Mouse (Mus musculus) neural tube, embryonic 14.5 days (tissue): Measurements from ENCODE around the gene Kalrn. TPM values are rescaled to one million over a fixed set of nuclear protein-coding genes. Genes with fewer than 3 reads are reported as not detected.

Experiments used
- ATAC-seq: fragments of 200-750 bp; cut with Nextera tagmentation; 2 replicates; pipeline ENCODE4 v1.8.0; 2017; ENCODE audit warnings: low read depth, mild to moderate bottlenecking, moderate TSS enrichment, moderate library complexity
- H3K27ac ChIP-seq: fragments of 300-500 bp; sonication (generic); 2 replicates; pipeline ENCODE4 v1.5.1; 2014; ENCODE audit warnings: low read depth, mild to moderate bottlenecking, control low read depth, low read length, moderate library complexity, mixed read lengths
- H3K27me3 ChIP-seq: fragments of 300-500 bp; sonication (generic); 2 replicates; pipeline ENCODE4 v1.6.1; 2014; ENCODE audit warnings: low read length; ENCODE audit not compliant: control insufficient read depth, insufficient read depth
- H3K36me3 ChIP-seq: fragments of 300-500 bp; sonication (generic); 2 replicates; pipeline ENCODE4 v1.6.1; 2014; ENCODE audit warnings: low read length, mixed read lengths; ENCODE audit not compliant: control insufficient read depth, insufficient read depth
- H3K4me1 ChIP-seq: fragments of 300-500 bp; sonication (generic); 2 replicates; pipeline ENCODE4 v1.6.1; 2014; ENCODE audit warnings: low read length; ENCODE audit not compliant: control insufficient read depth, insufficient read depth
- H3K4me2 ChIP-seq: fragments of 300-500 bp; sonication (generic); 2 replicates; pipeline ENCODE4 v1.6.1; 2014; ENCODE audit warnings: mild to moderate bottlenecking, low read depth, low read length, control low read depth
- H3K4me3 ChIP-seq: fragments of 300-500 bp; sonication (generic); 2 replicates; pipeline ENCODE4 v1.5.1; 2014; ENCODE audit warnings: low read depth, low read length, control low read depth, mixed read lengths
- H3K9ac ChIP-seq: fragments of 300-500 bp; sonication (generic); replicated peaks from 2 replicates; pipeline ENCODE4 v1.6.1; 2014; ENCODE audit warnings: low read depth, mild to moderate bottlenecking, control low read depth, low read length, mixed read lengths
- H3K9me3 ChIP-seq: fragments of 300-500 bp; sonication (generic); 2 replicates; pipeline ENCODE4 v1.6.1; 2016; ENCODE audit warnings: low read length; ENCODE audit not compliant: control insufficient read depth
- WGBS: fragments of 180-500 bp; shearing (Covaris S2); extraction: QIAGEN DNeasy Blood & Tissue Kit; methylation state at CpG from one replicate; pipeline ENCODE4 v1.1.7; 2014; 5-methylcytosine and 5-hydroxymethylcytosine counted together
- polyA plus RNA-seq: library from polyadenylated mRNA; unstranded; fragments of >200 nt; fragmentation: Nextera tagmentation; extraction: Ambion mirVana; gene quantifications from 2 replicates; pipeline ENCODE4 v1.2.1, GENCODE M21; 2014

Kalrn gene
- polyA plus RNA-seq, 1 experiment from 2014 or later, result 34.2 TPM

DNA sequence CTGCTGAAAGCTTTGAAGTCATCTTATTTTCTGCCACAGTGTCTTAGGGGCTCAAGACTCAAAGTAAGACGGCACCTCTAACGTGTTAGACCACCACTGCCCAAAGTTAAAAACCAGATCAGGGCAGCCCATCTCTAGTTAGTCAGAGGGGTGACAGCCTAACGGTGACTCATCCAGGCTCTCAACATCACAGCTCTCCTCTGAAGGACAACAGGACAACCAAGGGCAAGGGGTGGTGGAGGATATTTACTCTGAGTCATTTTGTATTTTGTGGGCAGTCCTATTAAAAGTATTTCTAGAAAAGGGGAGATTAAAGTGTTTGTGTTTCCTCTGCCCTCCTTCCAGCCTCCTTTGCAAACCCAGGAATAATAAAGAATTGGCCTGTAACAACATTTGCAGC lies 88.4 kb downstream of the Kalrn start:
- H3K4me3 ChIP-seq, result no peak overlapping the region
- H3K36me3 ChIP-seq, result no peaks in the 10 kb centered on the region
- H3K4me1 ChIP-seq, result peaks cover 12% of the 10 kb centered on the region
- no peak overlapping the region for H3K9ac ChIP-seq
- no peak overlapping the region for H3K4me2 ChIP-seq
- no peak for ATAC-seq
- WGBS, result 62% methylated on average over 3 of the region's 3 CpGs
- no peak overlapping the region for H3K27ac ChIP-seq
- no peaks in the 10 kb centered on the region for H3K9me3 ChIP-seq
- no peaks in the 10 kb centered on the region for H3K27me3 ChIP-seq

DNA sequence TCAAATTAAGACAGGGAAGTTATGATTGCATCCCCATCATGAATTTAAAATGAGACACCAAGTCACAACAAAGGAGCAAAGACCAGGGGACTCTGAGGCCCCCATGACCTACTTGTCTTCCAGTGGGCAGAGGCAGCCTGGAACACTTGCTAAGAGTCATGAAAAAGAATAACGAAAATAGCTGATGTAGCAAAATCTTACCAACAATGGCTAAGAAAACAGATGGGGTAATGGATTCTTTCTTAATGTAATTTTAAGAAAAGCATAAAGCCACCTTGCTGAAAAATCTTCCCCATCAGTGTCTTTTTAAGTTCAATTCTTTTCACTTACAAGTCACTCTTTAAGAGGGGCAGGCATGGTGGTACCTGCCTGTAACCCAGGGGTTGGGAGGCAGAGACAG lies 89.1 kb downstream of the Kalrn start:
- no peaks in the 10 kb centered on the region for H3K36me3 ChIP-seq
- H3K27me3 ChIP-seq, result no peaks in the 10 kb centered on the region
- no peak overlapping the region for H3K4me2 ChIP-seq
- 89% methylated on average over 1 of the region's 1 CpGs for WGBS
- no peak for ATAC-seq
- H3K27ac ChIP-seq, result no peak overlapping the region
- H3K4me3 ChIP-seq, result no peak overlapping the region
- no peaks in the 10 kb centered on the region for H3K9me3 ChIP-seq
- H3K9ac ChIP-seq, result no peak overlapping the region
- peaks cover 12% of the 10 kb centered on the region for H3K4me1 ChIP-seq

DNA sequence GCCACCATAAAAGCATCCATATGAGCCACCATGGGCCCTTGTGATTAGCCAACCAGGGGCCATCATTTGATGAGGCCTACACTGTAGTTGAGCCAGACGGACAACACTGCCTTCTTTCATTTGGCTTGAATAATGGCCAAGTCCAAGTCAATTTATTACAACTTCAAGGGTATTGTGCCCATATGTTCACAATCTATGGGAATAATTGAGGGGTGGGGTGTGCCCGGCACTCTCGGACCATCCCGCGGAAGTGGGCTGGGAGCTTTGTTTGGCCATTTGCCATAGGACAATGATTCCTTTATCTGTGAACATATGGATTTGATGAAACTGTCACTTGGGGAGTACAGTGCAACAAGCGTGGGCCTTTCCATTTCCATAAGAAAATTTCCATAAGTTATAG lies 89.6 kb downstream of the Kalrn start:
- H3K9ac ChIP-seq, result no peak overlapping the region
- no peak for ATAC-seq
- no peak overlapping the region for H3K4me2 ChIP-seq
- no peak overlapping the region for H3K27ac ChIP-seq
- no peaks in the 10 kb centered on the region for H3K27me3 ChIP-seq
- 23% methylated on average over 6 of the region's 6 CpGs for WGBS
- no peaks in the 10 kb centered on the region for H3K36me3 ChIP-seq
- H3K4me3 ChIP-seq, result no peak overlapping the region
- peaks cover 12% of the 10 kb centered on the region for H3K4me1 ChIP-seq
- H3K9me3 ChIP-seq, result no peaks in the 10 kb centered on the region

DNA sequence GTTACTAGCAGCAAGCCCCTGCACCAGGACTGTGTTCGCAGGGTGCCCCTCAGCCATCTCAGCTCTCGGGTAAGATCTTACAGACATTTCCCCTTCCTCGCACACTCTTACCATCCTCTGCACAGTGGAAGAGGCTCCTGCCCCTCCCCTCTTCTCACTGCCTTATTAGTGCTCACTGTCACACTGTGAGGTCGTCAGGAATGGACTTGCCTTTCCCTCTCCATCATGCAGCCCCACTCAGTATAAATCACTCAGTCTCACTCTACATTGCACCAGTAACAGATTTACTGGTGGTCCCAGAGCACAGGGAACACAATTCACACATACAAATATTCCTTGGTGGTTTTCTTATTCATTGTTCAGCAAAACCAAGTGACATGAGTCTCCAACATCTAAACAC lies 98.6 kb downstream of the Kalrn start:
- H3K4me1 ChIP-seq, result peaks cover 39% of the 10 kb centered on the region
- H3K36me3 ChIP-seq, result no peaks in the 10 kb centered on the region
- no peak overlapping the region for H3K4me3 ChIP-seq
- H3K27me3 ChIP-seq, result no peaks in the 10 kb centered on the region
- 66% methylated on average over 4 of the region's 4 CpGs for WGBS
- ATAC-seq, result no peak
- no peaks in the 10 kb centered on the region for H3K9me3 ChIP-seq
- H3K4me2 ChIP-seq, result no peak overlapping the region
- no peak overlapping the region for H3K27ac ChIP-seq
- H3K9ac ChIP-seq, result no peak overlapping the region

DNA sequence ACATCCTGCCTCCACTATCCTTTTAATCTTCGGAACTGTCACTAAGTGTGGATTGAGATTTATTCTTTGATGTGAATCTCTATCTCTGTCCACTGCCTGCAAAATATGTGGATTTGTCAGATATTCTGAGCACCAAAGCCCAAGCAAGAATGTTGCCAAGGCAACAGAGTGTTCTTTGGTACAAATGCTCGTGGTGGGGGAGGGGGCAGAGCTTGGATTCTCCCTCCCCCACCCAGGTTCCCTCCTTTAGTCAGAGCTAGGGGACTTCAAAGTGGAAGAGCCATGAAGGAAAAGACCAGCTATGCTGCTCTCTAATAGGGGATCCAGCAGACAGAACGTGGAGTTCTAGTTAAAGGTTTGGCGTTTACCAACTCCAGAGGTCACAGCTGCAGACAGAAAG lies 99.4 kb downstream of the Kalrn start:
- no peaks in the 10 kb centered on the region for H3K9me3 ChIP-seq
- H3K27ac ChIP-seq, result no peak overlapping the region
- no peak for ATAC-seq
- no peak overlapping the region for H3K4me3 ChIP-seq
- H3K4me2 ChIP-seq, result no peak overlapping the region
- no peaks in the 10 kb centered on the region for H3K36me3 ChIP-seq
- WGBS, result 47% methylated on average over 4 of the region's 4 CpGs
- no peak overlapping the region for H3K9ac ChIP-seq
- no peaks in the 10 kb centered on the region for H3K27me3 ChIP-seq
- peaks cover 48% of the 10 kb centered on the region for H3K4me1 ChIP-seq

DNA sequence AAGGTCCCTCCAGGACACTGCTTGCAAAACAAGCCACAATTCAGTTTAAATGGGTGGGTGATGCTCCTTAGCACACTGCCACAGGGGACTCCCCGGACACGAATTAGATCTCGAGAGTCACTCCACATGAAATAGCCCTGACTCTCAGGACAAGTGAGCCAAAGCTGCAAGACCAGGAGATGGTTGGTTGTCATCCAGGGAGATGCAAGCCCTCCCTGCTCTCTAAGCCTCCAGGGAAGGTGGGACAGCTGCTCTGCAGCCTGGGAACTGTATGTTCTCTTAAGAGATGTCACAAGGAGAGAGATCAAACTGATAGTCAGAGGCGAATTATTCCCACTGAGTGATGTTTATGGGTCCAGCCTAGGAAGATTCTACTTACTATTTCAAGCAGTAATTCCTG lies 101.9 kb downstream of the Kalrn start:
- Histone ChIP-seq H3K4me2 (no peak overlapping the region), H3K4me3 (no peak overlapping the region), H3K9me3 (no peaks in the 10 kb centered on the region), H3K27me3 (no peaks in the 10 kb centered on the region), H3K27ac (no peak overlapping the region), H3K36me3 (no peaks in the 10 kb centered on the region), H3K9ac (no peak overlapping the region), H3K4me1 (peaks cover 65% of the 10 kb centered on the region)
- ATAC-seq, result no peak
- 76% methylated on average over 4 of the region's 4 CpGs for WGBS

DNA sequence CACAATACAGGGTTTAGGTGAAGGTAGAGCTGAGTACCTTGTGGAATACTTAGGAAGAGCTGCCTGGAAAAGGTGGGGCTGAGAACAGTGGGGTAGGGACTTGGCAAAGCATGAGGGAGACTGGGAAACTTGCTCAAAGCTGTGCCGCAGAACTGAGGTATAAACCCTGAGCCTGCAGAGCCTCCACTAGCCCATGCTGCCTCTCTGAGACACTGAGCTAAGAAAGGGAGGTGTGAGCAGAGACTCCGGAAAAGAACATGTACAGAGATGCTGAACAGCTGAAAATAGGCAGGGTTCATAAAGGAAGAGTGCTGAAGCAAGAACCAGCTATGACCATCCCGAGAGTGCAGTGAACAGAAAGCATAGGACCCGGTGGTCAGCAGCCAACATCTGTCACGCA lies 103.0 kb downstream of the Kalrn start:
- 60% methylated on average over 5 of the region's 5 CpGs for WGBS
- no peak overlapping the region for H3K9ac ChIP-seq
- no peaks in the 10 kb centered on the region for H3K9me3 ChIP-seq
- H3K4me3 ChIP-seq, result no peak overlapping the region
- no peaks in the 10 kb centered on the region for H3K27me3 ChIP-seq
- H3K4me1 ChIP-seq, result peaks cover 65% of the 10 kb centered on the region
- peak overlapping the region; percentile 1; the same call in 1 of the 2 replicates for H3K27ac ChIP-seq
- no peak for ATAC-seq
- H3K36me3 ChIP-seq, result no peaks in the 10 kb centered on the region
- H3K4me2 ChIP-seq, result no peak overlapping the region

DNA sequence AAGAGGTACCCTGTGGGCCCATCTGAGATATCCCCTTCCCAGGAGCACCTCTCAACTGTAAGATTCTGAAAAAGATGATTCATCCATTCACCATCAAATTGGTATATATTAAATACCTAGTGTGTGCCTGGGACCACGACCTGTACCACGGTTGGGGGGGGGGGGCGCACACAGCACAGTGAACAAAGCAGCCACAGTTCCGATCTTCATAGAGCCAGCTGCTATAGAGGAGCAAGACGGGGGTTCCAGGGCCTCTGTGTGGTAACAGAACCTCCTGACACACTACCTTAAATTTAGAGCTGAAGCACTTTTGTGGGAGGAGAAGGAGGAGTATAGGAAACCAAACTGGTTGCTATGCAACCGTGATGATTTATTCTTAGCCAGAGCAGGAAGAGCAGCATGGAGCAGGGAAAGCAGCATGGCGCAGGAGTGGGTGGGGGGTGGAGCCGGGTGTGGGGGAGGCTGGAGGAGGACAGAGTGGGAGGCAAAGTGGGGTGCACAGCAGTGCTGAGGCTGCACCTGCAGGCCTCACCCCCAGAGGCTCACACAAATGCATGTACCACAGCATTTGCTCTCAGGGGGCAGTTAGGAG lies 104.0 kb downstream of the Kalrn start:
- Histone ChIP-seq H3K9me3 (no peaks in the 10 kb centered on the region), H3K36me3 (no peaks in the 10 kb centered on the region), H3K27ac (peak overlapping the region; percentile 12; the same call in 1 of the 2 replicates), H3K4me2 (peak overlapping the region; percentile 30), H3K4me3 (no peak overlapping the region), H3K9ac (no peak overlapping the region), H3K27me3 (no peaks in the 10 kb centered on the region), H3K4me1 (peaks cover 60% of the 10 kb centered on the region)
- peak; percentile 90 for ATAC-seq
- 15% methylated on average over 8 of the region's 8 CpGs for WGBS

DNA sequence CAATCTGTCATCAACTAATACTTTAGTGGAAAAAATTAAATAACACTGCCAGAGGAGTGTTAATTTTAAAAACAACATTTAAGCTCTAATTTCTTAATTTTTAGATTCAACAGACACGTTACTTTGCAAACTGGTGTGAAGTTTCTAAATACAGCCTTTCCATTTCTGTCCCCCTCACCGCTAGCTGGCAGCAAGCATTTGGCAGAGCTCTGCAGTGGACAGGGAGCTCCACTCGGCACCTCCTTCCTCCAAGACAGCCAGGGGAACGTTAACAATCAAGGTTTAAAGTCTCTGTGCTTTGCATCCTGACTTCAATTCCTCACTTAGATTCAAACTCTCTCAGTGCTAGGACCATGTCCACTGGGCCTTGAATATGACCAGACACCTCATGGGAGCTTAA lies 106.7 kb downstream of the Kalrn start:
- 50% methylated on average over 4 of the region's 4 CpGs for WGBS
- Histone ChIP-seq H3K4me1 (peaks cover 39% of the 10 kb centered on the region), H3K4me2 (no peak overlapping the region), H3K9me3 (no peaks in the 10 kb centered on the region), H3K27me3 (no peaks in the 10 kb centered on the region), H3K36me3 (no peaks in the 10 kb centered on the region), H3K4me3 (no peak overlapping the region), H3K27ac (no peak overlapping the region), H3K9ac (no peak overlapping the region)
- ATAC-seq, result no peak
